Mouse (Mus musculus) ES-Bruce4 (cell line): ENCODE results near the gene Shcbp1l. TPM values are rescaled to one million over a fixed set of nuclear protein-coding genes. Genes with fewer than 3 reads are reported as not detected.
"Not testable (repeated sequence)": the region's sequence is repeated elsewhere in the genome, so short reads cannot be mapped to it uniquely, and the experiment has no call there.

Experiments
- H3K27ac ChIP-seq: 2 replicates; pipeline ENCODE4 v1.5.1; 2012; ENCODE audit warnings: low read length, inconsistent platforms; ENCODE audit not compliant: insufficient read depth
- H3K27me3 ChIP-seq: 2 replicates; pipeline ENCODE4 v1.6.1; 2012; ENCODE audit warnings: mild to moderate bottlenecking, low read length, inconsistent platforms; ENCODE audit not compliant: control insufficient read depth, poor library complexity, insufficient read depth, severe bottlenecking
- H3K36me3 ChIP-seq: 2 replicates; pipeline ENCODE4 v1.6.1; 2012; ENCODE audit warnings: inconsistent platforms, mild to moderate bottlenecking, low read length, moderate library complexity; ENCODE audit not compliant: control insufficient read depth, poor library complexity, insufficient read depth, severe bottlenecking
- H3K4me1 ChIP-seq: one replicate; pipeline ENCODE4 v1.8.1; 2011; ENCODE audit warnings: low read length; ENCODE audit not compliant: control insufficient read depth, insufficient read depth
- H3K4me3 ChIP-seq: 2 replicates; pipeline ENCODE4 v1.5.1; 2011; ENCODE audit warnings: low read depth, mild to moderate bottlenecking, low read length
- H3K9ac ChIP-seq: 2 replicates; pipeline ENCODE4 v1.6.1; 2012; ENCODE audit warnings: low read depth, mild to moderate bottlenecking, inconsistent platforms; ENCODE audit not compliant: poor library complexity, severe bottlenecking
- H3K9me3 ChIP-seq: replicated peaks from 2 replicates; pipeline ENCODE4 v1.6.1; 2012; ENCODE audit warnings: mild to moderate bottlenecking, low read length, inconsistent platforms; ENCODE audit not compliant: control insufficient read depth, poor library complexity, insufficient read depth, severe bottlenecking
- CTCF ChIP-seq: IDR thresholded peaks from one replicate; pipeline ENCODE4 v1.8.1; 2011; ENCODE audit warnings: low read depth, low read length
- EP300 ChIP-seq: IDR thresholded peaks from 2 replicates; pipeline ENCODE4 v1.6.1; 2011; ENCODE audit warnings: low read depth, low read length; ENCODE audit not compliant: insufficient read depth
- POLR2A ChIP-seq: IDR thresholded peaks from one replicate; pipeline ENCODE4 v1.8.1; 2011; ENCODE audit warnings: low read length; ENCODE audit not compliant: insufficient read depth
- polyA plus RNA-seq: library from polyadenylated mRNA; stranded (reverse); fragments of >200 nt; gene quantifications from 2 replicates; pipeline ENCODE4 v1.2.4, GENCODE M21; 2011; ENCODE audit warnings: low read depth; ENCODE audit not compliant: missing spikeins, insufficient read depth, insufficient read length

Gene Shcbp1l
- polyA plus RNA-seq, 1 experiment: 2.7 TPM

DNA sequence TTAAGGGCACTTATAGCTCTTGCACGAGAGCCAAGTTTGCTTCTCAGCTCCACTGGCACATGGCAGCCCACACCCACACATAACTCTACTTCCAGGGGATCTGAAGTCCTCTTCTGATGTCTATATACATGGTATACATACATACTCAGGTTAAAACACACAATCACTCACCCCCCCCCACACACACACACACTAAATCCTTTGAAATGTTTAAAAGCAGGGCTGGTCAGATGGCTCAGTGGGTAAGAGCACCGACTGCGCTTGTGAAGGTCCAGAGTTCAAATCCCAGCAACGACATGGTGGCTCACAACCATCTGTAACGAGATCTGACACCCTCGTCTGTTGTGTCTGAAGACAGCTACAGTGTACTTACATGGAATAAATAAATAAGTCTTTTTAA lies 13.2 kb upstream of the Shcbp1l start:
- no peak for TF ChIP-seq CTCF
- TF ChIP-seq EP300: no peak
- TF ChIP-seq POLR2A: no peak
- H3K4me1 ChIP-seq: no peaks in the 10 kb centered on the region

DNA sequence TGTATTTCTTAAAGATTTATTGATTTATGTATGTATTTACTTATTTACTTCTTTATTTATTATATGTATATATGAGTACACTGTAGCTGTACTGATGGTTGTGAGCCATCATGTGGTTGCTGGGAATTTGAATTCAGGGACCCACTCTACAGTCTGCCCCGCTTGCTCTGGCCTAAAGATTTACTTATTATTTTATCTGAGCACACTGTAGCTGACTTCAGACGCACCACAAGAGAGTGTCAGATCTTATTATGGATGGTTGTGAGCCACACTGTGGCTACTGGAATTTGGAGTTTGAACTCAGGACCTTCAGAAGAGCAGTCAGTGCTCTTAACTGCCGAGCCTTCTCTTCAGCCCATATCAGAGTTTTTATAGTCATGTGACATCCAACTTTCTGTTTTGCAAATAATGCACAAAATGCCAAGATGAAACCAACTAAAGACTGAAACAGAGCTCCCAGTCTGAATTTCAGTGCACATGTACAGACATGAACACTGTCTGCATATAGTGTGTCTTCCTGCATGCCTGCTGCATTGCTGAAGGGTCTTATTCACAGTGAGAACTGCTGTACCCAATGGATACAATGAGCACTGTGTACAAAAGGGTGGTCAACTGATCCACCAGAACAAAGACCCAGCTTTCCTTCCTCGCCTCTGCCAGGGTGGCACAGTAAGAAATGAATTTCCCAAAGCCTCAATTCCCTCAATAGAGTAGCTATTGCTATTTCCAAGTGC lies 12.1 kb upstream of the Shcbp1l start:
- H3K9ac ChIP-seq, H3K27me3 ChIP-seq, H3K4me3 ChIP-seq, H3K27ac ChIP-seq, H3K9me3 ChIP-seq, H3K36me3 ChIP-seq, H3K4me1 ChIP-seq: not testable (repeated sequence)

More for the DNA sequence above, 13.2 kb upstream of the Shcbp1l start:
- H3K4me3 ChIP-seq: no peak overlapping the region
- no peaks in the 10 kb centered on the region for H3K36me3 ChIP-seq
- no peak overlapping the region for H3K9ac ChIP-seq
- no peaks in the 10 kb centered on the region for H3K27me3 ChIP-seq
- no peak overlapping the region for H3K27ac ChIP-seq
- H3K9me3 ChIP-seq: no peaks in the 10 kb centered on the region

DNA sequence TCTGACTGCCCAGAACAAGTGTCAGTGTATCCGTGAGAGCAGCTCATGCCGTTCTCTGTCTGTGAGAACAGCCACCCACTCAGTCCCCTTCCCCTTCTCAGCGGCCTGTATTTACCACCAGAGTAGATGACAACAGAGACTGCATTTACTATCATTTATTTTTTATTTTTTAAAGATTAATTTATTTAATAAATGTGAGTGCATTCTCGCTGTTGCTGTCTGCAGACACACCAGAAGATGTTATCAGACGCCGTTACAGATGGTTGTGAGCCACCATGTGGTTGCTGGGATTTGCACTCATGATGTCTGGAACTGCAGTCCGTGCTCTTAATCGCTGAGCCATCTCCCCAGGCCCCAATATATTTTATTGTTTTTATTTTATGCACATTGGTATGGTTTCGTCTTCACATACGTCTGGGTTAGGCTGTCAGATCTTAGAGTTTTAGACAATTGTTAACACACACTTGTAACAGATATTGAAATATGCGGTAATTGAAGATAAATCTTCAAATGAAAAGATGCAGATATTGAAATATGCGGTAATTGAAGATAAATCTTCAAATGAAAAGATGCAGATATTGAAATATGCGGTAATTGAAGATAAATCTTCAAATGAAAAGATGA lies 11.5 kb upstream of the Shcbp1l start:
- H3K4me3 ChIP-seq, H3K9ac ChIP-seq, H3K27me3 ChIP-seq, H3K4me1 ChIP-seq, H3K9me3 ChIP-seq, H3K27ac ChIP-seq, H3K36me3 ChIP-seq: not testable (repeated sequence)

DNA sequence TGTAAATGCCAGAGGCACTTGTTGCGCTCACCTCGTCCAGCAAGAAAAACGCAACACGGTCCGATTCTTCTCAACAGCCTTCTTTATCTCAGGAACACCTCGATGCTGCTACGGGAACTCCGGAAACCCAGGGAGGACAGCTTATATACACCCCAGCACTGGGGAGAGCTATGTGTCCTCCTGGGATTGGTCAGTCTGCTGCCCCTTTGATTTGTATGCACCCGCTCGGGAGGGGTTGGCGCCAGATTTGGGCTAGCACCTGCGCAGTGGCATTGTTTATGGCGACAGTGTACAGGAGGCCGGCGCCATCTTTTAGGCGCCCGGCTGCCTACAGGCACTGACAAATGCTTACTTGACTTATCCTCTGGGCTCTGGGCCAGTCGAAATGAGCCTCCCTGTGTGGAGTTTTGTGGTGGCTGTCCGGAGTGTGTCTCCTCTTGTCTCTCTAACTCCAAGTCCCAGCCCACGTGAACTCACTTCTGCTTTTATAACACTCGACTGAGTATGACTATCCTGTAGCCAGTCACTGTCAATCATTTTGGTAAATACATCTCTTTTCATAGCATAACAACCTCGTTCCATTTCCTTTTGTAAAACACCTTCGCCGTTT lies 10.7 kb upstream of the Shcbp1l start:
- H3K9ac ChIP-seq, H3K4me1 ChIP-seq, H3K27me3 ChIP-seq, H3K27ac ChIP-seq, H3K36me3 ChIP-seq, H3K9me3 ChIP-seq: not testable (repeated sequence)
- H3K4me3 ChIP-seq: 0 out of 2 replicates have a peak overlapping the region, but pooled peaks have one; percentile 25

DNA sequence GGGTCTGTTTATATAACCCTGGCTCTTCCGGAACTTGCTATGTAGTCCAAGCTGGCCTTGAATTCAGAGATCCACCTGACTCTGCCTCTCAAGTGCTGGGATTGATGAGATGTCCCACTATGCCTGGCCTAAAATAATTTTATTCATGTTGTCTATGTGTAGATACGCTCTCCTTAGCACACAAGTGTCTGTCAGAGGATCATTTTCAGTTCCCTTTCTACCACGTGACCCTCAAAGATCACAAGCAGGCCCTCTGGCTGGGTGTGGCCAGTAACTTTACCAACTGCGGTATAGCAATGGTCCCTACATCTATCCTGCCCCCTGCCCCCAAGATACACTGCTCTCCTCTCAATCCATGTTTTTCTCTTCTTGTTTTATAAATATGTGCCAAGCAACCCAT lies 10.0 kb upstream of the Shcbp1l start:
- Histone ChIP-seq H3K27me3 (no peaks in the 10 kb centered on the region), H3K9me3 (no peaks in the 10 kb centered on the region), H3K36me3 (no peaks in the 10 kb centered on the region), H3K9ac (no peak overlapping the region), H3K27ac (no peak overlapping the region), H3K4me3 (no peak overlapping the region), H3K4me1 (no peaks in the 10 kb centered on the region)
- TF ChIP-seq EP300: no peak
- TF ChIP-seq POLR2A: no peak
- no peak for TF ChIP-seq CTCF

DNA sequence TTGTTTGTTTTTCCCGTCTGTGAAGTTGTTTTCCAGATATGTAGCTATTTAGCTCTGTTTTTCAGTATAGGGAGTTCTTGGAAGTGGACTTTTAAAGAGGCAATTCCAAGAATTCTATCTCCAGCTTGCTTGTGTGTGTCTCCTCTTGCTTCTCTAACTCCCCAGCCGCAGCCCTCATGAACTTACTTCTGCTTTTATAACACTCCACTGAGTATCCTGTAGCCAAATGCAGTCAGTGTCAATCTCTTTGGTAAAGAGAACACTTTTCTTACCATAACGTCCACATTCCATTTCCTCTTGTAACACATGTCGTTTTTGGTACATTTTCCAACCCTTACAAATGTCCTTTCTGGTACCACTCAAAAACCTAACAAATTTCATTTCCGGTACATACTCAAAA lies 9.2 kb upstream of the Shcbp1l start:
- not testable (repeated sequence) for H3K27me3 ChIP-seq, H3K9me3 ChIP-seq, H3K36me3 ChIP-seq, H3K4me1 ChIP-seq, H3K9ac ChIP-seq, H3K4me3 ChIP-seq, H3K27ac ChIP-seq

DNA sequence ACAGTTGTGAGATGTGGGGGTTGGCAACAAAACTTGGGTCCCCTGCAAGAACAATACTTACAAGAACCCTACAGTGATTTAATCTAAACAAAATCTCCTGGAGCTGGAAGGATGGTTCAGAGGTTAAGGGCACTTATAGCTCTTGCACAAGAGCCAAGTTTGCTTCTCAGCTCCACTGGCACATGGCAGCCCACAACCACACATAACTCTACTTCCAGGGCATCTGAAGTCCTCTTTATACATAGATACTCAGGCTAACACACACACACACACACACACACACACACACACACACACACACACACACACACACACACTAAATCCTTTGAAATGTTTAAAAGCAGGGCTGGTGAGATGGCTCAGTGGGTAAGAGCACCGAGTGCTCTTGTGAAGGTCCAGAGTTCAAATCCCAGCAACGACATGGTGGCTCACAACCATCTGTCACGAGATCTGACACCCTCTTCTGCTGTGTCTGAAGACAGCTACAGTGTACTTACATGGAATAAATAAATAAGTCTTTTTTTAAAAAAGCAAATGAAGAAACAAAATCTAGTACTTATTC lies 8.6 kb upstream of the Shcbp1l start:
- H3K4me3 ChIP-seq, H3K9ac ChIP-seq, H3K4me1 ChIP-seq, H3K27me3 ChIP-seq, H3K9me3 ChIP-seq, H3K27ac ChIP-seq, H3K36me3 ChIP-seq: not testable (repeated sequence)

DNA sequence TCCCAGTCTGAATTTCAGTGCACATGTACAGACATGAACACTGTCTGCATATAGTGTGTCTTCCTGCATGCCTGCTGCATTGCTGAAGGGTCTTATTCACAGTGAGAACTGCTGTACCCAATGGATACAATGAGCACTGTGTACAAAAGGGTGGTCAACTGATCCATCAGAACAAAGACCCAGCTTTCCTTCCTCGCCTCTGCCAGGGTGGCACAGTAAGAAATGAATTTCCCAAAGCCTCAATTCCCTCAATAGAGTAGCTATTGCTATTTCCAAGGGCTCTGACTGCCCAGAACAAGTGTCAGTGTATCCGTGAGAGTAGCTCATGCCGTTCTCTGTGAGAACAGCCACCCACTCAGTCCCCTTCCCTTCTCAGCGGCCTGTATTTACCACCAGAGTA lies 7.2 kb upstream of the Shcbp1l start:
- not testable (repeated sequence) for H3K9ac ChIP-seq

More for the DNA sequence above, 7.2 kb upstream of the Shcbp1l start:
- H3K27me3 ChIP-seq, H3K4me3 ChIP-seq, H3K4me1 ChIP-seq, H3K27ac ChIP-seq, H3K9me3 ChIP-seq, H3K36me3 ChIP-seq: not testable (repeated sequence)
